Mouse (Mus musculus) midbrain, embryonic 10.5 days (tissue): ENCODE data around the gene Nfia. TPM values are rescaled to one million over a fixed set of nuclear protein-coding genes. Genes with fewer than 3 reads are reported as not detected.
A peak's percentile ranks its signal among the peaks of the same experiment; 100 is the strongest.

Experiments
- DNase-seq: peaks from one replicate; pipeline ENCODE4 v3.0.0-alpha.2; 2017; ENCODE audit warnings: low spot score
- H3K27ac ChIP-seq: fragments of 300-500 bp; sonication (generic); replicated peaks from 2 replicates; pipeline ENCODE4 v1.5.1; 2016; ENCODE audit warnings: mild to moderate bottlenecking
- H3K27me3 ChIP-seq: fragments of 300-500 bp; sonication (generic); 2 replicates; pipeline ENCODE4 v1.6.1; 2016; ENCODE audit warnings: low read depth, mild to moderate bottlenecking; ENCODE audit not compliant: poor library complexity, severe bottlenecking
- H3K36me3 ChIP-seq: fragments of 300-500 bp; sonication (generic); 2 replicates; pipeline ENCODE4 v1.6.1; 2016; ENCODE audit warnings: mild to moderate bottlenecking, moderate library complexity
- H3K4me1 ChIP-seq: fragments of 300-500 bp; sonication (generic); 2 replicates; pipeline ENCODE4 v1.6.1; 2016
- H3K4me3 ChIP-seq: fragments of 300-500 bp; sonication (generic); 2 replicates; pipeline ENCODE4 v1.5.1; 2016; ENCODE audit warnings: mild to moderate bottlenecking, moderate library complexity
- H3K9me3 ChIP-seq: fragments of 300-500 bp; sonication (generic); replicated peaks from 2 replicates; pipeline ENCODE4 v1.6.1; 2016; ENCODE audit warnings: mild to moderate bottlenecking
- WGBS: fragments of 180-500 bp; shearing (Covaris S2); methylation state at CpG from one replicate; pipeline ENCODE4 v1.1.7; 2016; 5-methylcytosine and 5-hydroxymethylcytosine counted together
- polyA plus RNA-seq: library from polyadenylated mRNA; unstranded; fragments of >200 nt; fragmentation: Nextera tagmentation; extraction: Ambion mirVana; gene quantifications from 2 replicates; pipeline ENCODE4 v1.2.1, GENCODE M21; 2016

Nfia gene
- polyA plus RNA-seq, 1 experiment from 2014 or later, result 5.9 TPM

GRCm38 (mm10) chr4:98080586-98080985, 308.1 kb downstream of the Nfia start:
- Histone ChIP-seq H3K27ac (no peak overlapping the region), H3K36me3 (no peaks in the 10 kb centered on the region), H3K9me3 (no peaks in the 10 kb centered on the region), H3K4me3 (no peak overlapping the region), H3K4me1 (no peaks in the 10 kb centered on the region), H3K27me3 (no peaks in the 10 kb centered on the region)
- WGBS, result 59% methylated on average over 1 of the region's 1 CpGs
- no peak for DNase-seq

- Histone ChIP-seq H3K27ac (no peak overlapping the region), H3K4me1 (0 out of 2 replicates have a peak, but pooled peaks cover 3% of the 10 kb centered on the region), H3K9me3 (no peaks in the 10 kb centered on the region), H3K27me3 (no peaks in the 10 kb centered on the region), H3K4me3 (no peak overlapping the region), H3K36me3 (no peaks in the 10 kb centered on the region)
- WGBS, result 40% methylated on average over 1 of the region's 1 CpGs
- no peak for DNase-seq
Measured at GRCm38 (mm10) chr4:98081962-98082361, 309.4 kb downstream of the Nfia start.

GRCm38 (mm10) chr4:98082512-98082911, 310.0 kb downstream of the Nfia start:
- Histone ChIP-seq H3K4me3 (no peak overlapping the region), H3K9me3 (no peaks in the 10 kb centered on the region), H3K27me3 (no peaks in the 10 kb centered on the region), H3K36me3 (no peaks in the 10 kb centered on the region), H3K4me1 (0 out of 2 replicates have a peak, but pooled peaks cover 3% of the 10 kb centered on the region), H3K27ac (no peak overlapping the region)
- 91% methylated on average over 4 of the region's 4 CpGs for WGBS
- no peak for DNase-seq

- Histone ChIP-seq H3K9me3 (no peaks in the 10 kb centered on the region), H3K4me1 (peaks cover 8% of the 10 kb centered on the region), H3K27me3 (no peaks in the 10 kb centered on the region), H3K27ac (no peak overlapping the region), H3K36me3 (no peaks in the 10 kb centered on the region), H3K4me3 (no peak overlapping the region)
- DNase-seq, result no peak
- 94% methylated on average over 6 of the region's 6 CpGs for whole genome bisulfite sequencing
Measured at GRCm38 (mm10) chr4:98085060-98085459, 312.5 kb downstream of the Nfia start.

- Histone ChIP-seq H3K4me1 (peaks cover 13% of the 10 kb centered on the region), H3K4me3 (no peak overlapping the region), H3K27ac (no peak overlapping the region), H3K9me3 (no peaks in the 10 kb centered on the region), H3K36me3 (no peaks in the 10 kb centered on the region), H3K27me3 (peaks cover 8% of the 10 kb centered on the region; the same call in 1 of the 2 replicates)
- 77% methylated on average over 4 of the region's 4 CpGs for WGBS
- DNase-seq, result no peak
Measured at GRCm38 (mm10) chr4:98086976-98087375, 314.4 kb downstream of the Nfia start.

GRCm38 (mm10) chr4:98089985-98090384, 317.5 kb downstream of the Nfia start:
- H3K27me3 ChIP-seq, result peaks cover 25% of the 10 kb centered on the region
- H3K36me3 ChIP-seq, result no peaks in the 10 kb centered on the region
- peaks cover 26% of the 10 kb centered on the region for H3K4me1 ChIP-seq
- H3K27ac ChIP-seq, result no peak overlapping the region
- WGBS, result 60% methylated on average over 6 of the region's 6 CpGs
- H3K9me3 ChIP-seq, result no peaks in the 10 kb centered on the region
- DNase-seq, result no peak
- H3K4me3 ChIP-seq, result no peak overlapping the region

- Histone ChIP-seq H3K27me3 (peaks cover 28% of the 10 kb centered on the region), H3K9me3 (no peaks in the 10 kb centered on the region), H3K36me3 (no peaks in the 10 kb centered on the region), H3K4me1 (peaks cover 26% of the 10 kb centered on the region), H3K4me3 (no peak overlapping the region), H3K27ac (no peak overlapping the region)
- WGBS, result 84% methylated on average over 3 of the region's 3 CpGs
- DNase-seq, result no peak
Measured at GRCm38 (mm10) chr4:98090586-98090985, 318.1 kb downstream of the Nfia start.

- Histone ChIP-seq H3K9me3 (no peaks in the 10 kb centered on the region), H3K4me1 (peaks cover 26% of the 10 kb centered on the region), H3K4me3 (no peak overlapping the region), H3K27ac (peak overlapping the region; percentile 29; the same call in 1 of the 2 replicates), H3K36me3 (no peaks in the 10 kb centered on the region), H3K27me3 (peaks cover 28% of the 10 kb centered on the region)
- 65% methylated on average over 4 of the region's 4 CpGs for WGBS
- no peak for DNase-seq
Measured at GRCm38 (mm10) chr4:98091368-98091827, 318.9 kb downstream of the Nfia start.

GRCm38 (mm10) chr4:98091901-98092472, 319.5 kb downstream of the Nfia start:
- Histone ChIP-seq H3K4me1 (peaks cover 23% of the 10 kb centered on the region), H3K27ac (peak overlapping the region; percentile 24; the same call in 1 of the 2 replicates), H3K36me3 (no peaks in the 10 kb centered on the region), H3K4me3 (no peak overlapping the region), H3K9me3 (no peaks in the 10 kb centered on the region), H3K27me3 (peaks cover 28% of the 10 kb centered on the region)
- WGBS, result 81% methylated on average over 5 of the region's 5 CpGs
- no peak for DNase-seq

GRCm38 (mm10) chr4:98094112-98094805, 321.7 kb downstream of the Nfia start:
- no peaks in the 10 kb centered on the region for H3K36me3 ChIP-seq
- WGBS, result 19% methylated on average over 19 of the region's 19 CpGs
- H3K4me1 ChIP-seq, result peaks cover 33% of the 10 kb centered on the region
- H3K27me3 ChIP-seq, result peaks cover 35% of the 10 kb centered on the region
- H3K27ac ChIP-seq, result peak overlapping the region; percentile 9; the same call in 1 of the 2 replicates
- peak; percentile 41 for DNase-seq
- peak overlapping the region; percentile 19; the same call in 1 of the 2 replicates for H3K4me3 ChIP-seq
- no peaks in the 10 kb centered on the region for H3K9me3 ChIP-seq

- 77% methylated on average over 2 of the region's 2 CpGs for WGBS
Measured at GRCm38 (mm10) chr4:98095060-98095459, 322.5 kb downstream of the Nfia start.

GRCm38 (mm10) chr4:98097013-98097566, 324.6 kb downstream of the Nfia start:
- 89% methylated on average over 4 of the region's 4 CpGs for WGBS
- H3K4me1 ChIP-seq, result peaks cover 49% of the 10 kb centered on the region
- peaks cover 41% of the 10 kb centered on the region for H3K27me3 ChIP-seq
- no peak overlapping the region for H3K4me3 ChIP-seq
- no peaks in the 10 kb centered on the region for H3K36me3 ChIP-seq
- no peak for DNase-seq
- H3K27ac ChIP-seq, result no peak overlapping the region
- H3K9me3 ChIP-seq, result no peaks in the 10 kb centered on the region

More at GRCm38 (mm10) chr4:98095060-98095459, 322.5 kb downstream of the Nfia start:
- Histone ChIP-seq H3K36me3 (no peaks in the 10 kb centered on the region), H3K9me3 (no peaks in the 10 kb centered on the region), H3K4me1 (peaks cover 36% of the 10 kb centered on the region), H3K27me3 (peaks cover 35% of the 10 kb centered on the region), H3K27ac (no peak overlapping the region), H3K4me3 (no peak overlapping the region)
- no peak for DNase-seq

GRCm38 (mm10) chr4:98098663-98099062, 326.1 kb downstream of the Nfia start:
- Histone ChIP-seq H3K9me3 (no peaks in the 10 kb centered on the region), H3K27me3 (peaks cover 44% of the 10 kb centered on the region), H3K27ac (peak overlapping the region; percentile 14; the same call in 1 of the 2 replicates), H3K4me3 (no peak overlapping the region), H3K4me1 (peaks cover 58% of the 10 kb centered on the region), H3K36me3 (no peaks in the 10 kb centered on the region)
- 61% methylated on average over 1 of the region's 1 CpGs for WGBS
- DNase-seq, result no peak
